Mouse (Mus musculus) layer of hippocampus, postnatal 14 days (tissue): ENCODE measurements around the gene Ssr4. TPM values are rescaled to one million over a fixed set of nuclear protein-coding genes. Genes with fewer than 3 reads are reported as not detected.
"Not testable (repeated sequence)": the region's sequence is repeated elsewhere in the genome, so short reads cannot be mapped to it uniquely, and the experiment has no call there.

Experiments
- DNase-seq, 2 experiments: peaks; one replicate each; pipeline ENCODE4 v3.0.0; 2021 to 2022; ENCODE audit warnings: low spot score in 2 of 2, mixed read lengths in 1 of 2
- long read RNA-seq, 2 experiments: library from polyadenylated mRNA; stranded (forward); transcript quantifications; one replicate each; pipeline ENCODE4 v2.0.0; 2021
- total RNA-seq, 2 experiments: library from RNA; stranded (reverse); gene quantifications; 2 replicates each; pipeline ENCODE4 v1.2.3; 2021

The Ssr4 gene
- 100 to 1,000 TPM; 100 to 103 TPM for total RNA-seq
- long read RNA-seq, experiment 1, transcript Ssr4-201 (6 exons, 765 nt) = minor isoform, 12 of 44 reads
- long read RNA-seq, experiment 1, transcript Ssr4-208 (6 exons, 800 nt) = major isoform, 23 of 44 reads
- long read RNA-seq, experiment 1, partial matches to known transcripts = 4 of 44 reads
- long read RNA-seq, experiment 1, other reads (novel, unspliced or antisense) = 4 of 44 reads
- long read RNA-seq, experiment 2, transcript Ssr4-201 (6 exons, 765 nt) = minor isoform, 11 of 81 reads
- long read RNA-seq, experiment 2, transcript Ssr4-208 (6 exons, 800 nt) = major isoform, 56 of 81 reads
- long read RNA-seq, experiment 2, partial matches to known transcripts = 5 of 81 reads
- long read RNA-seq, experiment 2, other reads (novel, unspliced or antisense) = 8 of 81 reads

DNA sequence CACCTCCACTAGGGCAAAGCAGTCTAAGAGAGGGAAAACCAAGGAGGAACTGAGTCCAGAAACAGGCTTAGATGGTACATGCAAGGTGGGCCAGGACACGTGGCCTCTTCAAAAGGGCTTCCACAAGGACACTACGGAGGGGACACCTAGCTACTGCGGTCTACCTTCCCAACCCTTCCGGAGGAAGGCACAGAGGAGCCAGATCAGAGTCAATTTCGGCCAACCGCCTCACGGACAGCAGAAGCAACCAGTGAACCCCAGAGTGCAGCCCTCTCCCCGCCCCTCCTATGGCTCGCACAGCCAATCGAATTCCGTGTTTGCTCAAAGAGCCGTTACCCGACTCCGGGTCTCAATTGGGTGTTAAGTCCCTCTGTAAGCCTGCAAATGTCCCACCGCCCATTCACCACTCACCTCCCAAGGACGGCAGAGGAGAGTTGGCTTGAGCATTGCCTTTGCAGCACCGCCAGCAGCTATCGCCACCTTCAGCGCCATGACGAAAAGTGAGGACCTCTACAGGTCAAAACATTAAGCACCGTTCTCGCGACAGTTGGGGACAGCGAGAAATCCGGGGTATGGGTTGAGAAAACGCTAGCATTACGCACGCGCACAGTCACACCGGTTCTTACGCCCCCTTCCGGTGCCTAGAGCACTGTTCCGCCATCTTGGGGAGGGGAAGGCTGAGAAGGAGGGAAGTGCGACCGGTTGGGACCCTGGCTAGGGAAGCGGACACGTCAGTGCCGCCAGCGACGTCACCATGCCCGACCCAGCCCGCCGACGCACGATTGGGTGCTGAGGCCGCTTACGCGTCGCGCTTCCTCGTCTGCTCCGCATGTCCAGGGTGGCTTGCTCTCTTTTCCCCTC is at the start of gene Ssr4, which contains the start of gene Idh3g:
Ssr4 (plus strand) TSS at position 665 of the 861 bp plus-strand sequence.
Idh3g (minus strand) TSS at position 534 of the 861 bp plus-strand sequence.
- DNase-seq = peak; percentile 92 to 95

DNA sequence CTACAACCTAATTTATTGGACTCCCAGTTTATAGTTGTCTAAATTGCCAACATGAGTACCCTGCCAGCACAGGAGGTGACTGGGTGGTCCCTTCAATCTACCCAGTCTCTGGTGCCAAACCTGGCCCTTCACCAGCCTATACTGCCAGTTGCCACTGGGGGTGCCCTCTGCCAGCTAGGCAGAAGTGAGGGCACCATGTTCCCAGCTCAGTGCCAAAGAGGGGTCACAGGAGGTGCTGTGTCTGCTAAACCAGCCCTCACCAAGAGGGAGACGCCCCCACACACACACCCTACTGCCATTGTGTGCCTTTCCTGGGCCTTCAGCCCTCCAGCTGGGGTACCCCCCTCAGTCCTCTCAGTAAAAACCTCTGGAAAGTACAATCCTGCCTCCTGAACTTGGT is 48.7 kb upstream of the Ssr4 start:
- no peak for DNase-seq

DNA sequence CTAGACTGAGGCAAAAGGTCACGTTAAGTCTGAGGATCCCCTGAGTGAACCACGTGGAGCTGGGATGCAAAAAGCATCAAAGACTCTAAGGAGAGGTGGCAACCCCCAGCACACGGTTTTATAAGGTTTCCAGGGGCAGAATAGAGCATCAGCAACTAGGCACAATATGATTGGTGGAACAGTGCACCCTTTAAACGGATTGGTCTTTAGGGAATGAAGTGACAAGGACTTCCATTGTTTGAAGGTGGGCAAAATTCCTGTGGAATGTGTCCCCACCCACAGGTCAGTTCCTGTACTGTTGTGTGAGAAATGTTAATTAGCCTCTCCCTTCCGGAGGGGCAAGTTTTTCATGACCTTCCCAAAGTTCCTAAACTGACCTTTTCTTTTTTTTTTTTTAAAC is 47.7 kb upstream of the Ssr4 start:
- DNase-seq = no peak

DNA sequence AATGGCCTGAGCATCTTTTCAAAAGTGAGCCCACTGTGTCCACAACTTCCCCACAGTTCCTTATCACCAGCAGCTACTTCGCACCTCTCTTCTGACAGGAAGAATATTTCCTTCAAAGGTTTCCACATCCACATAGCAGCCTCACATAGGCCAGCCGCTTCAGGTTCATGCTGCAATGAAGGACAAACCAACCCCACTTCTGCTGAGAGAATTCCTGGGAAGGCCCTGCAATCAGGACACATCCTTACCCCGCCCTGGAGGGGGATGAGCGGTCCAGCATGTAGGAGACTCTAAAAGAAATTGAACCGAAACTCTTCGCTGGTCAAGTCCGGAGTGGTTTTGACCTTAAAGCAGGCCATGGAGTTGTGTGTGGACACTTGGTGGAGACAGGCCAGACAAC is 47.0 kb upstream of the Ssr4 start:
- DNase-seq = not testable (repeated sequence)

DNA sequence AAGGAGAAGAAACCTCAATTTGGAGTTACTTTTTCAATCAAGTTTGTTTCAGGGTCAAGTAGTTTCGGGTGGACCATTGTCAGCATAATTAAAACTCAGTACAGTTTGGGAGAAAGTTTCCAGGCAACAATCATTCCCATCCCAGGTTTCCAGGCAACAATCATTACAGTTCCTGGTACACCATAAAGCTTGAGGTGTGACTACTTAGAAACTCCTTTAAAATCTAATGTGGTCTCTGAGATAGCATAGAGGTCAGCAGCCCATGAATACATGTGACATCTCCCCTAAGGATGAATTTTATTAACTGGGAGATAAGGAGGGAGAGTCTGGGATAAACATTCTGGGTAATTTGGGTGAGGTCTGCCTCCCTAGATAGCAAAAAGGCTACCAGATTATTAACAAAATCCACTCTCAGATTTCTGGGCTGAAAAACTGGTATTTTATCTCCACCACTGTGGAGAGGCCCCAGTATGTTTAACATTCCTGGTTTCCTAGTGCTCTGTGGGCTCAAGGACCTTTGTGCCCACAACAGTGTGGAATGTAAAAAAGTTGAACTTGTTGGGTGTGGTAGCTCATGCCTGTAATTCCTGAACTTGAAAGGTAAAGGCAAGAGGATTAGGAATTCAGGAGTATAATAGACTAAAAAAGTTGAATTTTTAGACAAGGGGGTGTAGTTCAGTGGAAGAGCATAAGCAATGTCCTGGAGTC is 41.9 kb upstream of the Ssr4 start:
- DNase-seq = no peak

DNA sequence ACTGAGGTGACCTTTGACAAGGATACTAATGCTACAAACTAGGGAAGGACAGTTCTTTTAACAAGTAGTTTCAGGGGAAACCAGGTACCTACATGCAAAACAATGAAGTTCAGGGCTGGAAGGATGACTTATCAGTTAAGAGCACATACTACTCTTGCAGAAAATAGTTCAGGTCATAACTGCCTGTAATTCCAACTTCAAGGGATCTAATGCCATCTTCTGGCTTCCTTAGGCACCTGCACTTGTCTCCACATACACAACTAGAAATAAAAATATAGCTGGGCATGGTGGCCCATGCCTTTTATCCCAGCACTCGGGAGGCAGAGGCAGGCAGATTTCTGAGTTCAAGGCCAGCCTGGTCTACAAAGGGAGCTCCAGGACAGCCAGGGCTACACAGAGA is 37.9 kb upstream of the Ssr4 start:
- DNase-seq = no peak

DNA sequence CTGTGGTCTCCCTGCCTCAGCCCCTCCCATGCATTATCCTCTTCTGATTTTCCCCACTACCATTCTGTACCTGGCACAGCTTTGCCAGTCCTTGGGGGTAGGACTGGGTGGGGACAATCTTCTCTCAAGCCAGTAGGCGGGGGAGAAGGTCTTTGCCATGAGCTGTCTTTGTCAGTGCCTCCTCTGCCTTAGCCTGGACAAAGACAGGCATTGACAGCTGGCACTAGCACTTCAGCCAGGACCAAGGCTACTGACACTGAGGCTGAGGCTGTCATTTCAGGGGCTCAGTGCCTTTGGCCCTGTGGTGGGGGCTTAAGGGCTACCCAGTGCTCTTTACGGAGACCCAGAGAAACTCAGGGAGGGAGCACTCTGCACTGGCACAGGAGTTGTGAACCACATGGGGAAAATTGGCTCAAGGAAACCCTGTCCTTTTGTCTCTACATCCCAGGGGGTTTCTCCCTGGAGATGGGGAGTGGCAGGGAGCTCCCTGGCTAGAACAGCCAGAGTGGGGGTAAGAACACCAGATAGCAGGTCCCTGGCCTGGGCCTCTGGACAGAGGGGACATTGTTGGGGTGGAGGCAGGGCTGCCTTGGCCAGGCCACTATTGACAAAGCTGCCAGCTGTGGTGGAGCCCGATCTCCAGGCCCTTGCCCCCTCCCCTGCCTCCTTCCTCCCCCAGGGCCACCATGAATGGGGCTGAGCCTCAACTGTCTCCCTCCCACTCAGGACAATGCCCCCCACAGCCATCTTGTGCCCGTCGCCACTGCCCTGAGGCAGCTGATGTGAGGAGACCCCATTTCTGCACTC is 30.3 kb upstream of the Ssr4 start, which contains the start of gene Plxnb3:
Plxnb3 (plus strand) TSS at position 757 of the 807 bp plus-strand sequence.
- no peak for DNase-seq

DNA sequence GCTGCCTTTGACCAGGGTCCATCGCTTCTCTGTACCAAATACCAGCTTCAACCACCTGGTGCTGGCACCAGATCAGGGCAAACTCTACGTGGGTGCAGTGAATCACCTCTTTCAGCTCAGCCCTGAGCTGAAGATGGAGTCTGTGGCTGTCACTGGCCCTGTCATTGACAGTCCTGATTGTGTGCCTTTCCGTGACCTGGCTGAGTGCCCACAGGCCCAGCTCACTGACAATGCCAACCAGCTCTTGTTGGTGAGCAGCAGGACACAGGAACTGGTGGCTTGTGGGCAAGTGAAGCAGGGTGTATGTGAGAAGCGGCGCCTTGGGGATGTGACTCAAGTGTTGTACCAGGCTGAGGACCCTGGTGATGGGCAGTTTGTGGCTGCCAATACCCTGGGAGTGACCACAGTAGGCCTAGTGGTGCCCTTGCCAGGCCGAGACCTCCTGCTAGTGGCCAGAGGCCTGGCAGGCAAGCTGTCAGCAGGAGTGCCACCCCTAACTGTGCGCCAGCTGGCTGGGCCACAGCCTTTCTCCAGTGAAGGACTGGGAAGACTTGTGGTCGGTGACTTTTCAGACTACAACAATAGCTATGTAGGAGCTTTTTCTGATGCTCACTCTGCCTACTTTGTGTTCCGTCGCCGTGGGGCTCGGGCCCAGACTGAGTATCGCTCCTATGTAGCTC is 28.1 kb upstream of the Ssr4 start:
- no peak for DNase-seq

DNA sequence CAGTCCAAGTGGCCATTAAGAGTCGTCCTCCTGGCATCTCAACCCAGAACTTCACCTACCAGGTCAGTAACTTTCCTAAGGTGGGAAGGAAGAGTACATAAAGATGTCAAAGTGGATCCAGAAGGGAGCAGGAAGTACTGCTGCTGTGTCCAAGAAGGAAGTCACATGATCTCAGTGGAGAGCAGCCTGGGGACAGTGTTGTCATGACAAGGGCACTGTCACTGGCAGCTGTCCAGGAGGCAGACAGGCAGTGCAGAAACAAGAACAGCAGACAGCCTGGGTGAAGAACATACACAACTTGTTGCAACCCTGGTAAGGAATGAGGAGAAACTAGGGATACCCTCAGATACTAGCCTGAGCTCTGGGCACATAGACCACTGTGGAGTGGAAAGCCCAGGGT is 21.5 kb upstream of the Ssr4 start:
- DNase-seq = no peak

DNA sequence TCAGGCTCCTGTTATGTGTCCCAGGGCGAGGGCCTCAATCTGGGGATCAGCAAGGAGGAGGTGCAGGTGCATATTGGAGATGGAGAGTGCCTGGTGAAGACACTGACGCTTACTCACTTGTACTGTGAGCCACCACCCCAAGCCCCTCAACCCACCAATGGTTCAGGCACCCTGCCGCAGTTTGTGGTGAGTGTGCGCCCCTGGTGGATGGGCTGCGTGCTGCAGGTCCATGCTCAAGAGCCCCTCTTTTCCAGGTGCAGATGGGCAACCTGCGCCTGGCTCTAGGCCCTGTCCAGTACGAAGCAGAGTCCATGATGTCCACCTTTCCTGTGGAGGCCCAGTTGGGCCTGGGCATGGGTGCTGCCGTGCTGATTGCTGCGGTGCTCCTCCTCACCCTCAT is 19.6 kb upstream of the Ssr4 start:
- DNase-seq = no peak

DNA sequence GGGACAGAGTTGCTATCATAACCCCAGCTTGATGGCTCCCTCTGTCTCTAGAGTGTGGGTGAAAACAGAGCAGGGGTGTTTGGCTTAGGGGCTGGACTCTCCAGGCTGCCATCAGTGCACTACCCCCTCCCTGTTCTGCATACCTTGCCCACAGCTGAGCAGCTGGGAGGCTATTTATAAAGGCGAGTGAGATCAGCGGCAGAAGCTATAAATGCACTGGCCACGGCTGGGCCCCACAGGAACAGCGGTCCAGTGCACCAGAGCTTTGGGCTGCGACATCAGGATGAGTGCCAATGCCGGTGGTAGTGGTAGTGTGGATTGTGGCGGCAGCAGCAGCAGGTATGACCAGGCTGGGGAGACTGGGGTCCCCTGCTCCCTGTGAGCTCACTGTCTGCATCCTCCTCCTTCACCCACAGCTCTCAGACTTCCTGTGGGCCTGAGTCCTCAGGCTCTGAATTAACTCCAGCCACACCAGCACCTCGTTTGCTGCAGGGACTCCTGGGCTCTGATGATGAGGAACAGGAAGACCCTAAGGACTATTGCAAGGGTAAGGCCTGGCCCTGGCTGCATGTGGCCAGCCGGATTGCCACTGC is 12.6 kb upstream of the Ssr4 start, which contains the start of gene Srpk3:
Srpk3 (plus strand) TSS at position 238 of the 593 bp plus-strand sequence.
- no peak for DNase-seq

DNA sequence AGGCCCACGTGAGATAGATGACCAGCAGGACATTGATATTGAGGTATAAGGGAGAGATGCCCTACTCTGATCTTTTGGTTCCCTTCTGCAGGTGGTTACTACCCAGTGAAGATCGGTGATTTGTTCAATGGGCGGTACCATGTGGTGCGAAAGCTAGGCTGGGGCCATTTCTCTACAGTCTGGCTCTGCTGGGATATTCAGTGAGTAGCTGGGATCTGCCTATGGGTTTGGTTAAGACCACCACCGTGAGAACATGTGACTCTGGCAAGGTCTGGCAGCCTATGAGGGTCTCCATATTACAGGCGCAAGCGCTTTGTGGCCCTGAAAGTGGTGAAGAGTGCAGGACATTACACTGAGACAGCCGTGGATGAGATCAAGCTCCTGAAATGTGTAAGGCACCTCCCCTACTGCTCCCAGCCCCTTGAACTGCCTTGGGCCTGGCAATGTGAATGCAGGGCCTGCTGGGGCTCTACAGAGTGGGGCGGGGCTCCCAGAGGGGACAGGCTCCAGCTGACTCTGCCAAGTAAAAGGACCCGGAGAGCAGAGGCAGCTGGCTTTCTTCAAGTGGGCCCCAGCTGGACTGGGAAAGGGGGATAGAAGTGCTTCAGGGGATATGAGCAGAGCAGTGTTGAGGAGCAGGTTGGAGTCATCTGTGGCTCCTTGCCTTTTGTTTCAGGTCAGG is 11.9 kb upstream of the Ssr4 start:
- no peak for DNase-seq

DNA sequence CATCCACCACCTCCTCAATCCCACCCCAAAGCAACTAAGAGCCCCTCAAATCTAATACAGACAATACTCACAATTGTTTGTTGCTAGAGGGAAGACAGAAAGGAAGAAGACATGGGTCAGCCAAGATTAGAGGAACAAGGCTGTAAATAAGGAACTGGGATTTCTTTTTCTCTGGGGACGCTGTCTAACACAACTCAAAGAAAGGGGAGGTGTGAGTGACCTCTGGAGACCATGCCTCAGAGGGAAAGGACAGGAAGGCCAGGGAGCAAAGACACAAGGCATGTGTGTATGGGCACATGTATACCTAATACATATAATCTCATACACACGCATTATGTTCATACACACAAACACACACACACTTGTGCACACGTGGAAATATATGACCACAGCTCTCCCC is 4.6 kb upstream of the Ssr4 start:
- DNase-seq = no peak

DNA sequence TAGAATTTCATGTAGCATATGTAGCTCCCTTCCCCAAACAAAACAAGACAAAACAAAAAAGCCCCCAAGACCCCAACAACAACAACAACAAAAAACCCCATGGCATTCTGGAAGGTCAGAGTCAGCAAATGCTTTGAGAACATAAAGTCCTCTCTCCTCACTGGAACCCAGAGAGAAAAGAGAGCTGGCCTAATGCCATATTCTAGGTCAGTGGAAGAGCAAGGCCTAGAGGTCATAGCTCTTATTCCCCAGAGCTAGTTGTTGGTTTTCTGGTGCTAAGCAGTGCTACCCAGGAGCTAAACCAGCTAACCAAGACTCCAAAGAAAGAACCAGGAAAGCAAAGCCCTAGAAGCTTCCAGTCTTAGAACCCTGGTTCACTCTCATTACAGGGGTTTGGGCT is 1.2 kb upstream of the Ssr4 start:
- no peak for DNase-seq

DNA sequence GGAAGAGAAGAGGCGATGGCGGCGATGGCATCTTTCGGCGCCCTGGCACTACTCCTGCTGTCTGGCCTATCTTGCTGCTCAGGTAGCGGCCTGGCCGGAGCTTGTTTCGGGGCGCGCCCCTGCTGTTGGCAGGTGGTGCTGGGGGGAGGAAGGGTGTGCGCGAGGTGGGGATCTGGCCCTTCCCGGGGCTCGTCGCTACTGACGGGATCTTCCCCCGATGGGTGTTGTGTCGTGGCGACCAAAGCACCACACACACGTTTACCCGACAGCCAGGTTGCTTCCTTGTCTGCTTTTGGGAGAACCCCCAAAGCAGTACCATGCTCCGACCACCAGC is 364 bp downstream of the Ssr4 start:
- no peak for DNase-seq

DNA sequence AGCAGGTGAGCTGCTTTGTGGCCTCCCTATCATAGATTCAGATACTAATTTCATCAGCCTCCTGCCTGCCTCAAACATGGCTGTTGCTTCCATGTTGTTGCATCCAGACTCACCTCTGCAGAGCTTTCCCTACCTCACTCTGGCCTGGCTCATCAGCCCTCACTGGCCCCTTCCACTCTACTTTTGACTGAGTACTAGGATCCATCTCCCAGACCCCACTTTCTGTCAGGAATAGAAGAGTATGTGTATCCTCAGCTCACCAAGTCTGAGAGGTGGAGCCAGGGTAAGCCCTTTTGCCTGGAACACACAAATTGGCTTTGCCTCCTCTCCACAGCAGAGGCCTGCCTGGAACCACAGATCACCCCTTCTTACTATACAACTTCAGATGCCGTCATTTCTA is 1.7 kb downstream of the Ssr4 start:
- no peak for DNase-seq

DNA sequence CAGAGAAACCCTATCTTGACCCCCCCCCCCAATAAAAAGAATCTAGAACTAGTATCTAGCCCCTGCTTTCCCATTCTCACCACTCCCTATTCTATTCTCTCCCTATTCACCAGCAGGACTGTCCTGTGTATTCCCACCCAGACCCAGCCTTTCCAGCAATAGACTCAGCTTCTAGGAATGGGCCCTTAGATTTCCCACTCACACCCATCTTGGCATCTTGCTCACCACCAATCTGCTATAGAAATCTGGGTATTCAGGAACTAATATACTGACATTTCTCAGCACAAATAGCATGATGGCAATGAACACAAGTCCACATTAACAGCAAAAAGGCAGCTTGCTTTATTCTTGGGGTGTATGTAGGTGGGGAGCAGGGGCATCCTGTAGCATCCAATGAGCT is 6.2 kb downstream of the Ssr4 start:
- no peak for DNase-seq

DNA sequence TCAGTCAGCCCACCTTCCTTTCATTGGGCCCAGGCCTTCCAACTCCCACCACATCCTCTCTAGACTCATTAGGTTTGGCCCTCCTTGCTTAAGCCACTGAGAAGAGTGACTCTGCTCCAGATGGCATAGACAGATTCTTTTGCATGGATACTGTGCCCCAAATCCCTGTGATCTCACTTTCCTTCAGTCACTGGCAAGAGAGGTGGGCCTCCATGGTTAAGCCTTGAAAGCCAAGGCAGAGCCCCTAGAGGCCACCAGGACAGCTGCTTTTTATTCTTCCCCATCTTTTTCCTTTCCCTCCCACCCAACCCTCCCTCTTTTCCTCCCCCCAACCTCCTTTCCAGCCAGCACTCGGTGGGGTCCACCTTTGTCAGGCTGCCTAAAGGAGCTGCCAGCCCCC is 6.7 kb downstream of the Ssr4 start:
- no peak for DNase-seq

DNA sequence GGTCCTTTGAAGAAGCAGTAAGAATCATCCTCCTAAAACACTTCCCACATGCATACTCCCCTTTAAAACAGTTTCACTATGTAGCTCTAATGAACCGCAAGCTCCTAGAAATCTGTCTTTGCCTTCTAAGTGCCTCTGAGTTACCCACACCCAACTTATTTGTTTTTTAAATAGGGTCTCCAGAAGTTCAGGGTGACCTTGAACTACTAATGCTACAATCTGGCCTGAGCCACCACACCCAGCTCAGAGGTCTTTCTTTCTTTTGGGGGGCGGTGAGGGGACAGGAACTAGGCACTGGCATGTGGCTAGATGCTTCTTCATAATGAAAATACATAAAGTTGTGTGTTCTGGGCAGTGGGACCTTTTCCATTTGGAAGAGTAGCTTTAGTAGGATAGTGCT is 10.7 kb downstream of the Ssr4 start:
- no peak for DNase-seq
